In genomic region chr5:73202077-73202476, GRCm38 (mm10) we compare ENCODE assay signal across 24 mouse cellular contexts.
"Had no signal": no experiment of that assay in that cellular context is flagged by ENCODE, and none has a peak within 500 bp of the region (broad histone marks: within the 10 kb centered on the region; RNA-seq: fewer than 3 reads in every experiment).

No protein-coding gene starts in this region.

- H3K4me1 ChIP-seq: hindbrain, embryonic 10.5 days; hindbrain, embryonic 12.5 days; intestine, embryonic 15.5 days; limb, embryonic 12.5 days had no signal

- DNase-seq: gastrocnemius, adult 2 months; gastrocnemius, postnatal 10 days; gastrocnemius, postnatal 25 days; heart, adult 2 months; heart, postnatal 14 days; heart, postnatal 4 days; kidney, adult 2 months; kidney, adult 9 months; liver; liver, embryonic 13.5 days; liver, postnatal 0 days had no signal

- H3K9me3 ChIP-seq: intestine, embryonic 15.5 days; limb, embryonic 10.5 days; liver, embryonic 13.5 days; liver, embryonic 15.5 days had no signal

- ATAC-seq: inflammation-experienced regulatory T-cells, adult 6 months; intestine, embryonic 15.5 days; intestine, postnatal 0 days; liver, postnatal 0 days had no signal

- H3K27me3 ChIP-seq: heart, embryonic 12.5 days; hindbrain, embryonic 12.5 days; intestine, embryonic 15.5 days; limb, embryonic 12.5 days; liver, embryonic 13.5 days; liver, embryonic 15.5 days had no signal

- H3K4me2 ChIP-seq: heart, embryonic 12.5 days; hindbrain, embryonic 12.5 days; hindbrain, embryonic 14.5 days; intestine, embryonic 15.5 days; limb, embryonic 12.5 days; liver, embryonic 11.5 days; liver, embryonic 13.5 days; liver, embryonic 15.5 days had no signal

- H3K4me3 ChIP-seq: gastrocnemius, adult 2 months; heart, adult 2 months; heart, embryonic 12.5 days; hindbrain, embryonic 10.5 days; hindbrain, embryonic 12.5 days; intestine, embryonic 15.5 days; layer of hippocampus, adult 2 months; left cerebral cortex, adult 2 months; limb, embryonic 10.5 days; limb, embryonic 12.5 days; liver, embryonic 13.5 days; liver, embryonic 15.5 days had no signal

- H3K36me3 ChIP-seq: hindbrain, embryonic 12.5 days; intestine, embryonic 15.5 days; liver, embryonic 13.5 days; liver, embryonic 15.5 days had no signal

- H3K9ac ChIP-seq: heart, embryonic 12.5 days; hindbrain, embryonic 12.5 days; hindbrain, embryonic 14.5 days; intestine, embryonic 15.5 days; limb, embryonic 12.5 days; liver, embryonic 13.5 days; liver, embryonic 15.5 days; liver, postnatal 0 days had no signal

- H3K27ac ChIP-seq: heart, adult 2 months; hindbrain, embryonic 10.5 days; hindbrain, embryonic 12.5 days; hindbrain, embryonic 14.5 days; intestine, embryonic 15.5 days; layer of hippocampus, adult 2 months; left cerebral cortex, adult 2 months; limb, embryonic 10.5 days; limb, embryonic 12.5 days; liver, embryonic 13.5 days; liver, embryonic 15.5 days had no signal
